Mouse (Mus musculus) gonadal fat pad, adult 2 months (tissue): ENCODE measurements around the gene Slx1b. TPM values are rescaled to one million over a fixed set of nuclear protein-coding genes. Genes with fewer than 3 reads are reported as not detected.
"Not testable (repeated sequence)": the region's sequence is repeated elsewhere in the genome, so short reads cannot be mapped to it uniquely, and the experiment has no call there.

ENCODE experiments used
- DNase-seq: peaks from one replicate; pipeline ENCODE4 v3.0.0-alpha.2; 2012; ENCODE audit warnings: low read depth
- polyA plus RNA-seq: library from polyadenylated mRNA; depleted of rRNA; stranded (reverse); fragments of >200 nt; gene quantifications from 2 replicates; pipeline ENCODE4 v1.2.3, GENCODE M21; 2012

The Slx1b gene
- polyA plus RNA-seq, 1 experiment = 24.2 TPM

GRCm38 (mm10) chr7:126702861-126703756 is 7.5 kb upstream of the Slx1b start:
- DNase-seq = no peak

DNA sequence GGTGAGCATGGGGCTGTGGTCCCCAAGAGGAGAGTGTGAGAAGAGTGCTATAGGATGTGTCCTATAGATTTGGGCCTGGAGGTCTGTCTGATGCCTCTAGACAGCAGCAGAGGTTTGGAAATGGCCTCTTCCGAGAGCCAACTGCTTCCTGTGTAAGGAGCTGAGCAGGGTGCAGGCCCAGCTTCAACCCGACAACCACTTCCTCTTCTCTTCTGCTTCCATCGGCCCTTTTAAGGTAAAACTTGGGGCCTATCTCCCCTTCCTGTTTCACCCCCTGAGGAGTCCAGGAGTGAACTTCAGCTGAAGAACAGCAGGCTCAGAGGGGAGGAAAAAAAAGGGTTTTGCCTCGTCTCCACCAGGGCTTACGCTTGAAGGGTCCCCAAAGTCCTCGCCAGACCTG is 6.8 kb upstream of the Slx1b start:
- DNase-seq = no peak

DNA sequence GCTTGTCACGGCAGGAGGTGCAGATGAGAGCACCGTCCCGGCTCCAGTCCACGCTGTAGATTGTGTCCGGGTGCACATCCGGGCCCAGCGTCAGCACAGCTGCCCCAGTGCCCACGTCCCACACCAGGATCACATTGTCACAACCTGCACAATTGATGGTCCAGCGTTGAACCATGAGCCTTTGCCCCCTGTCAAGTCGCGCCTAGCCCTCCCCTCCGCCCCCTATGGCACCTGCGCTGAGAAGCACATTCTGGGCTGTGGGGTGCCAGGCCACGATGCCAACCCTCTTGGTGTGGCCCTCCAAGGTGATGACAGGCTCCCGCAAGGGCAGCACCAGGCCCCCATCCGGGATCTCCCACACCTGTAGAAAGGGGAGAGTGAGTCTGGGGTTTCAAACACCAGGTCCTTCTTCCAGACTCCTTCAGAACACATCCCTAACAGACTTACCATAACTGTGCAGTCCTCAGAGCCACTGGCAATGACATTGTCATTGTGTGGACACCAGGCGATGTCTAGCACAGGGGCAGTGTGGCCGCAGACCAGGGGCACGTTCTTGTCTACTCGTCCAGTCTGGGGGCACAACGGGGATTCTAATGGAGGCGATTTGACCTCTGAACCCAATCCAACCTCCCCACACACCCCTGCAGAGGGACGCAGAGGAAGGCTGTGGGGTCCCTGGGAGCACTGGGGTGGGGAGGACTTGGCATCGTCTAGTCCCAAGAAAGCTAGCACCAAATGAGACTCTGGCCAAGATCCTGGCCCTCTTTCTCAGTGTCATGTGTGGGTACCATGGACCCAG is 6.2 kb upstream of the Slx1b start:
- DNase-seq = no peak

GRCm38 (mm10) chr7:126701070-126701469 is 5.5 kb upstream of the Slx1b start:
- DNase-seq = no peak

DNA sequence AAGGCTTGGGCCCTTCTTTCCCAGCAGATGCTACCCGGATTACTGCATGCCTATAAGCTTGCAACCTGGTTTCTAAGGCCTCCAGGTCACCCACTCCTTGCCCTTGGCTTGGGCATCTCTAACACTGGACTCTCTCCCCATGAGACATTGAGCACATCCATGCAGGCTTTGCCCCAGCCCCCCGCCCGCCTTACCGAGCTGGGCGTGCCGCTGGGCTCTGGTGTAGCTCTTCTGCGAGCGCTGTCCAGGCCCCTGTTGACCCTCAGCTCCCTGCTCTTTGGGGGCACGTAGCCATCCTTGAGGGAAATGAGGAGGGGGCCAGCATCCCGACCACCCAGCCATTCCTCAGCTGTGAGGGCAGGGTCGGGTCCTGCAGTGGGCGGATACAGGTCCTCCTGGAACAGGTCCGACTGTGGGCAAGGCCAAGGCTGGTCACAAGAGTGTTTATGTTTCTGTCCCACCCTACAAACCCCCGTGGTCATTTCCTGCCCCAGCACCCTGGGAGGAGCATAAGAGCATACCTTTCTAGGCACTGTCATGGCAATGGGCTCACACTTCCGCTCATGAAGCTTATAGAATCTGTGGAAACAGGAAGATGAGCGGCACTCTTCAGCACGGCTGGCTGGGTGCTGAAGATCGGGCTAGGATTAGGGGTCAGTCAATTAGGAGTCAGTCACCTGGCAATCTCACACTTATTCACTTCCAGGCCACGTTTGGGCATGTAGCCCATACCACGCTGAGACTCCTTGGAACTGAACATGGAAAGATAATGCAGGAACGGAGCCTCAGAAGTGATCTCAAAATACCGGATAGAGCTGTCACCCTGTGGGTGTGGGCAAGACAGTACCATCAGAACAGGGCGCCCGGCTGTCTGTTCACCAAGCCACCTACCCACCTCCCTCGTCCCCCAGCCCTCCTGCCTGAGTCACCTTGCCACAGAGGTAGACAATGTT is 4.8 kb upstream of the Slx1b start:
- no peak for DNase-seq

- DNase-seq = no peak
Measured at GRCm38 (mm10) chr7:126697838-126698237, 2.3 kb upstream of the Slx1b start.

- DNase-seq = no peak
Measured at GRCm38 (mm10) chr7:126696886-126697285, 1.3 kb upstream of the Slx1b start.

GRCm38 (mm10) chr7:126696303-126696702 is 719 bp upstream of the Slx1b start:
- no peak for DNase-seq

GRCm38 (mm10) chr7:126695210-126695611 is 373 bp downstream of the Slx1b start, which contains the start of gene Bola2:
Bola2 (plus strand) TSS chr7:126695401.
- no peak for DNase-seq

GRCm38 (mm10) chr7:126694441-126695051 is 1.0 kb downstream of the Slx1b start:
- no peak for DNase-seq

DNA sequence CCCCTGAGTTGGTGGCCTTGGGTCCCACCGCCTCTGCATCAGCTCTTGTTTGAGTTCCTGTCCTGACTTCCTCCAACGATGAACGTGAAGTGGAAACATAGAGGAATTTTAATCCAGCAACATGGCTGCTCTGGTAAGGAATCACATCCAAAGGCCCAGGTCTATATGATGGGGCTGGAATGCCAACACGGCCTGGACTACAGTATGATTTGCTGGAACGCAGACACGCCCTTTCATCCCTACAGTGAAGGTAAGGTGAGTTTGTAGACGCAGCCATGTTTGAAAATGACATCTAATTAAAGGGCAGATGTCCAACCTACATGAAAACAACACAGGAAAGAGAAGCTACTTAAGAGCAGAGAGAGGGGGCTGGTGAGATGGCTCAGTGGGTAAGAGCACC is 1.8 kb downstream of the Slx1b start:
- no peak for DNase-seq

DNA sequence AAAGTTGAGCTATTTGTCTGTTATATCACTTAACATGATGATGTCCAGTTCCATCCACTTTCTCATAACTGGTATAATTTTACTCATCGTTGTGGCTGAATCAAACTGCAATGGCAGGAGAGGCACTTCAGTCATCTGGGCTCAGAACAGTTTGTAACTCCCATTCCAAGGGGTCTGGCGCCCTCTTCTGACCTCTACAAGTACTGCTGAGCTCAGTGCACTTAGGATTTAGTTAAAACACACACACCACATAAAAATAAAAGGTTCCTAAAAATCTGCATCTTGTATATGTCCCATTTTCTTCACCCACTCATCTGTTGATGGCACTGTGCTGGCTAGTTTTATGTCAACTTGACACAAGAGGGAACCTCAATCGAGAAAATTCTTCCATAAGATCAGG is 2.3 kb downstream of the Slx1b start:
- no peak for DNase-seq

DNA sequence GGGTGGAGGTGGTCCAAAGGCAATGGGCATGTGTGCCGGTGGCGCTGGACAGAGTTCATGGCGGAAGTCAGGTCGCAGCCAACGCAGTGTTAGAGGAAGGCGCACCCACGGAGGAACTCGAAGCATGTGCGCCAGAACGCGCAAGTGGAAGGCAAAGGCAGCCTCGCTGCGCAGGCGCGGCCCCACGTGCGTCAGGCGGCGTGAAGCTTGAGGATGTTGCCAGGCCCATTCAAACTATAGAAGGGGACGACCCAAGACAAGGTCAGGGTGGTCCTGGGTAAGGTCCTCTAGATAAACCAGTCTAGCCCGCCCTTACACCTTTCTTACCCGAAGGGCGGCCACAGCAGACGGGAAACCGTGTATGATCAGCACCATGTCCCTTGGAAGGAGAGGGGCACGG is 3.2 kb downstream of the Slx1b start:
- DNase-seq = no peak

DNA sequence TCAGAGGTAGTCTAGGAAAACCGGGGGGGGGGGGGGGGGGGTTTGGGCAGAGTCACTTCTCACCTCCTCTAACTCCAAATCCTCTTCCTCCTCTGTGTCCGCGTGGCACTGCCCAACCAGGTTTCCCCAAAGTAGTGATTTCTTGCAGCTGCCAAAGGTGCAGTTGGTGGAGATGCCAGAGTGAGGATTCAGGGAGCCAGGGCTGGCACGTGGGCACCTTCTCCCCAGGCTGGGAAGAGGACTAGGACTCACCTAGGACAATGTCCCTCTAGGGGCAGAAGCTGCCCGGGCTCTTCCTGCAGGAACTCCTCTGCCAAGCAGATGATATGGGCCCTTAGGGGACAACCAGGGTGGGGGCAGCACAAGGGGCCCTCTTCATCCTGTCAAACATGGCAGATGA is 3.9 kb downstream of the Slx1b start:
- no peak for DNase-seq

DNA sequence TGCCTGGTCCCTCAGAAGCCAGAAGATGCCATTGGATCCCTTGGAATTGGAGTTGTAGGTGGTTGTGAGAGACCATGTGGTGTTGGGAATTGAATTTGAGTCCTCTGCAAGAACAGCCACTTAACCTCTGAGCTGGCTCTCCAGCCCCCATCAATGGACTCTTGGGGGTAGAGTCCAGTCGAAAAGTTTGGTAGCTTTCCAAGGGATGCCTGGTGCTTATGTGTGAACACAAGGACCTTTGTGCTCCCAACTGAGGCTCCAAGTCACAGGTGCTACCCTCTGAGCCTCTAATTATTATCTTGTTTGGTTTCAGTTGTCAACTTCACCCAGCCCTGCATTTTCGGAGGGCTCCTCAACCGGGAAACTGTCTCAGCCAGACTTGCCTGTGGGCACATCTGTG is 4.8 kb downstream of the Slx1b start:
- no peak for DNase-seq

- DNase-seq = no peak
Measured at GRCm38 (mm10) chr7:126689021-126689420, 6.6 kb downstream of the Slx1b start.

DNA sequence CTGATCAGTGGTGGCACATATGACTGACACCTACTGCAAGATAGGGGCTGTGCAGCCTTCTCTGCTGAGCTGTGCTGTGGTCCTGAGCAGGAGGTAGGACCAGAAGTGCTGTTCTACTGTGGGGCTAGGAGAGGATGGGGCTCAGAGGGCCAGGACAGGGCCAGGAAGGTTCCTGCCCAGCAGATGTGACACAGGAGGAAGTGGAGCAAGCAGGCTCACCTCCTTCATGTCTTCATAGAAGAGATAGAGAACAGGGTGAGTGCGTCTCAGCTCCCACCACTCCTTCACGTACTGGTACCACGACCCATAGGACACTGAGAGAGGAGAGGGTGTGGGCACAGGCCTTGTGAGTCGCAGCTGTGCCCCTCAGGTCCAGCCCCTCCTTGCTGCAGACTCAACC is 7.4 kb downstream of the Slx1b start:
- not testable (repeated sequence) for DNase-seq

DNA sequence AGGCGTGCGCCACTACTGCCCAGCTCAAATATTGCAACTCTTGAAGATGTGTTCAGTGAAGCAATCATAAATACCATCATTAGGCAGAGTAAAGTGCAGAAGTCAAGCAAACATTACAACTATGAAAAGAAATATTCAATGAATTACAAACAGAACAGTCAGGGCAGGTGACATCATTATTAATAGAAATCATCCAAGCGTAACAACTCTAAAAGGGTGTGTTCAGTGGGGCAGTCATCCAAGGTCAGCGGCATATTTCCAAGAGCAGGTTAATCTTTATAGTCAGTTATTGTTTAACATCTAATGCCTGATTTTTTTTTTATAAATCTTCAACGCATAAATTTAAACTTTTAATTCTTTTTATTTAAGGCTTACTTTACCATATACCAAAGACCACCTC is 14.4 kb downstream of the Slx1b start:
- no peak for DNase-seq

DNA sequence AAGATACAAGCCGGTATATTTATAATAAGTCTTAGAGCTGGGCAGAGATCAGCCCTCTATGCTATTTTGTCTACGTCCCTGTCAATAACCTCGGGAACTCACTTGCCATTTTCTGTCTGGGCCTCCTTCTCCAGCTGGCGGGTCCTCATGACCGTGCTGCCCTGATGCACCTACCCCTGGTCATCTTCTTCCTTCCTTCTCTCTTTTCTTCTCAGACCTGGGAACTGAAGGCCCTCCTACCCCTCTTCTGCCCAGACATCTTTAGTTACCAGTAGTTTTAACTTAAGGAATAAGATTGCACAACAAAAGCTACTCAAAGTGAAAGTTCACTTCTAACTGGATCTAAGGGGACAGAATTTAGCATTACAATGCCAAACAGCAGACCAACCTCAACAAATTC is 15.9 kb downstream of the Slx1b start:
- no peak for DNase-seq

DNA sequence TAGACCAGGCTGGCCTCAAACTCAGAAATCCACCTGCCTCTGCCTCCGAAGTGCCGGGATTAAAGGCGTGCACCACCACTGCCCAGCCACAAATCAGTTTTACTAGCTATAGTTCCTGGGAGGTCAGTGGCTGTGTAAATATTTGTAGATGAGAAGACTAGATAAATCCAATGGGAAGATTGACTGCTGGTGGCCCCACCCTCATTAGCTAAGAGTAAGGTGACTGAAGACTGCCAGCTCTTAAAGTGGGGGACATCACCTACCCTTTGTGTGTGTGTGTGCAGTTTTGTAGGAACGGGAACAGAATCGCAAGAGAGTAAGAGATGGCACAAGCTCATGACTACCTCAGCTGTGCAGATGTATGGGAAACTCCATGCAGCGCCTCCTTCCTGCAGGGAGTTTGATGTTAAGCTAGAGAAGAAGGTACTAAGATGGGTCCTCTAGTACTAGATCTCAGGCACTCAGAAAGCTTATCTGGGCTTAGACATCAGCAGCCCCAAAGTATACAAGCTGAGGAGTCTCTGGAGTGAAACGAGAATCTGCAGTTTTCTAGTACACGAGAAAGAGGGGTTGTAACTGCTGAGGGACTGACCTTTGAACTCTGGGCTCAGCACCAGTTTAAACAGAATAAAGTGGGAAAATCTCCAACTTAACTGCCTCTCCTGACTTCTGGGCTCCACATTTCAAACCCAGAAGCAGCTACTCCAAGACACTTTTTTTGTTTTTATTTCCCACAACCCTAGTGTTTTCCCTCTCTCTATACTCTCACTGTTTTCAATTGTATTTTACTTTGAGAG is 16.8 kb downstream of the Slx1b start:
- DNase-seq = no peak
